Mouse (Mus musculus) kidney, embryonic 14.5 days (tissue): ENCODE results near the gene Lrch3. TPM values are rescaled to one million over a fixed set of nuclear protein-coding genes. Genes with fewer than 3 reads are reported as not detected.
A peak's percentile ranks its signal among the peaks of the same experiment; 100 is the strongest.

Source experiments
- ATAC-seq: fragments of 200-750 bp; cut with Nextera tagmentation; 2 replicates; pipeline ENCODE4 v1.8.0; 2017; ENCODE audit warnings: moderate number of reproducible peaks, mild to moderate bottlenecking, moderate TSS enrichment, moderate library complexity; ENCODE audit not compliant: low FRiP score, low TSS enrichment
- H3K27ac ChIP-seq: fragments of 300-500 bp; sonication (generic); 2 replicates; pipeline ENCODE4 v1.5.1; 2014; ENCODE audit warnings: low read depth, mild to moderate bottlenecking, low read length, moderate library complexity, mixed read lengths
- H3K27me3 ChIP-seq: fragments of 300-500 bp; sonication (generic); 2 replicates; pipeline ENCODE4 v1.6.1; 2014; ENCODE audit warnings: mild to moderate bottlenecking, low read length; ENCODE audit not compliant: control insufficient read depth, insufficient read depth
- H3K36me3 ChIP-seq: fragments of 300-500 bp; sonication (generic); 2 replicates; pipeline ENCODE4 v1.6.1; 2014; ENCODE audit warnings: low read length, mixed read lengths; ENCODE audit not compliant: control insufficient read depth, insufficient read depth
- H3K4me1 ChIP-seq: fragments of 300-500 bp; sonication (generic); 2 replicates; pipeline ENCODE4 v1.6.1; 2014; ENCODE audit warnings: low read length, mixed read lengths; ENCODE audit not compliant: control insufficient read depth, insufficient read depth
- H3K4me2 ChIP-seq: fragments of 300-500 bp; sonication (generic); replicated peaks from 2 replicates; pipeline ENCODE4 v1.6.1; 2014; ENCODE audit warnings: low read depth, mild to moderate bottlenecking, low read length
- H3K4me3 ChIP-seq: fragments of 300-500 bp; sonication (generic); 2 replicates; pipeline ENCODE4 v1.5.1; 2014; ENCODE audit warnings: mild to moderate bottlenecking, low read length
- H3K9ac ChIP-seq: fragments of 300-500 bp; sonication (generic); 2 replicates; pipeline ENCODE4 v1.6.1; 2014; ENCODE audit warnings: low read depth, mild to moderate bottlenecking, low read length, moderate library complexity
- H3K9me3 ChIP-seq: fragments of 300-500 bp; sonication (generic); 2 replicates; pipeline ENCODE4 v1.6.1; 2016; ENCODE audit warnings: low read length; ENCODE audit not compliant: control insufficient read depth
- WGBS: fragments of 180-500 bp; shearing (Covaris S2); extraction: QIAGEN DNeasy Blood & Tissue Kit; methylation state at CpG from one replicate; pipeline ENCODE4 v1.1.7; 2014; 5-methylcytosine and 5-hydroxymethylcytosine counted together
- polyA plus RNA-seq: library from polyadenylated mRNA; unstranded; fragments of >200 nt; fragmentation: Nextera tagmentation; extraction: Ambion mirVana; gene quantifications from 2 replicates; pipeline ENCODE4 v1.2.1, GENCODE M21; 2014

The Lrch3 gene
- polyA plus RNA-seq, 1 experiment from 2014 or later = 32.7 TPM

- Histone ChIP-seq H3K27ac (peak within 1 kb of the TSS; percentile 82), H3K9me3 (no peaks in the 10 kb centered on the region), H3K27me3 (no peaks in the 10 kb centered on the region), H3K4me1 (peaks cover 11% of the 10 kb centered on the region), H3K9ac (peak within 1 kb of the TSS; percentile 89), H3K4me2 (peak within 1 kb of the TSS; percentile 68), H3K4me3 (peak within 1 kb of the TSS; percentile 82), H3K36me3 (no peaks in the 10 kb centered on the region)
- under 1% methylated on average over 72 of the region's 83 CpGs for WGBS
- ATAC-seq = peak; percentile 96
Measured at GRCm38 (mm10) chr16:32877343-32878156, 36.4 kb upstream of the Lrch3 start, which contains the start of the genes Fyttd1 and Rubcn. TSS of gene Fyttd1 (plus strand) at chr16:32877500. TSS of gene Rubcn (minus strand) at chr16:32877766.

- no peaks in the 10 kb centered on the region for H3K36me3 ChIP-seq
- WGBS = under 1% methylated on average over 26 of the region's 34 CpGs
- peak; percentile 61 for ATAC-seq
- H3K27me3 ChIP-seq = no peaks in the 10 kb centered on the region
- H3K9me3 ChIP-seq = no peaks in the 10 kb centered on the region
- H3K4me2 ChIP-seq = peak overlapping the region; percentile 68
- H3K4me3 ChIP-seq = peak overlapping the region; percentile 82
- peaks cover 11% of the 10 kb centered on the region for H3K4me1 ChIP-seq
- H3K27ac ChIP-seq = peak overlapping the region; percentile 82
- H3K9ac ChIP-seq = peak overlapping the region; percentile 89
Measured at GRCm38 (mm10) chr16:32878157-32878598, 35.7 kb upstream of the Lrch3 start.

- ATAC-seq = no peak
- no peak overlapping the region; the same call in 1 of the 2 replicates for H3K9ac ChIP-seq
- peaks cover 2% of the 10 kb centered on the region; the same call in 1 of the 2 replicates for H3K36me3 ChIP-seq
- H3K4me2 ChIP-seq = peak overlapping the region; percentile 68
- H3K4me3 ChIP-seq = peak overlapping the region; percentile 82
- peaks cover 11% of the 10 kb centered on the region for H3K4me1 ChIP-seq
- 77% methylated on average over 14 of the region's 14 CpGs for WGBS
- H3K27ac ChIP-seq = no peak overlapping the region
- H3K27me3 ChIP-seq = no peaks in the 10 kb centered on the region
- no peaks in the 10 kb centered on the region for H3K9me3 ChIP-seq
Measured at GRCm38 (mm10) chr16:32878972-32879926, 34.7 kb upstream of the Lrch3 start.

- H3K36me3 ChIP-seq = peaks cover 18% of the 10 kb centered on the region
- H3K9ac ChIP-seq = no peak overlapping the region
- no peak overlapping the region for H3K4me2 ChIP-seq
- ATAC-seq = no peak
- peaks cover 11% of the 10 kb centered on the region for H3K4me1 ChIP-seq
- H3K27ac ChIP-seq = no peak overlapping the region
- H3K4me3 ChIP-seq = no peak overlapping the region
- no peaks in the 10 kb centered on the region for H3K27me3 ChIP-seq
- H3K9me3 ChIP-seq = no peaks in the 10 kb centered on the region
- 59% methylated on average over 7 of the region's 7 CpGs for WGBS
Measured at GRCm38 (mm10) chr16:32881538-32881937, 32.4 kb upstream of the Lrch3 start.

- no peak overlapping the region for H3K4me3 ChIP-seq
- 88% methylated on average over 7 of the region's 7 CpGs for WGBS
- H3K4me1 ChIP-seq = no peaks in the 10 kb centered on the region
- H3K27me3 ChIP-seq = no peaks in the 10 kb centered on the region
- H3K36me3 ChIP-seq = peaks cover 56% of the 10 kb centered on the region
- H3K9ac ChIP-seq = no peak overlapping the region
- H3K4me2 ChIP-seq = no peak overlapping the region
- no peaks in the 10 kb centered on the region for H3K9me3 ChIP-seq
- no peak overlapping the region for H3K27ac ChIP-seq
- ATAC-seq = no peak
Measured at GRCm38 (mm10) chr16:32887996-32888395, 25.9 kb upstream of the Lrch3 start.

- Histone ChIP-seq H3K4me2 (no peak overlapping the region), H3K9ac (no peak overlapping the region), H3K9me3 (no peaks in the 10 kb centered on the region), H3K4me1 (no peaks in the 10 kb centered on the region), H3K27ac (no peak overlapping the region), H3K4me3 (no peak overlapping the region), H3K36me3 (peaks cover 64% of the 10 kb centered on the region), H3K27me3 (no peaks in the 10 kb centered on the region)
- 44% methylated on average over 2 of the region's 2 CpGs for WGBS
- no peak for ATAC-seq
Measured at GRCm38 (mm10) chr16:32889881-32890280, 24.0 kb upstream of the Lrch3 start.

GRCm38 (mm10) chr16:32896126-32896525 is 17.8 kb upstream of the Lrch3 start:
- Histone ChIP-seq H3K9me3 (no peaks in the 10 kb centered on the region), H3K4me2 (no peak overlapping the region), H3K27ac (no peak overlapping the region), H3K27me3 (no peaks in the 10 kb centered on the region), H3K36me3 (peaks cover 59% of the 10 kb centered on the region), H3K4me1 (no peaks in the 10 kb centered on the region), H3K4me3 (no peak overlapping the region), H3K9ac (no peak overlapping the region)
- ATAC-seq = no peak

GRCm38 (mm10) chr16:32901360-32902050 is 12.4 kb upstream of the Lrch3 start:
- 84% methylated on average over 2 of the region's 2 CpGs for WGBS
- Histone ChIP-seq H3K27ac (no peak overlapping the region), H3K4me3 (no peak overlapping the region), H3K9ac (no peak overlapping the region), H3K9me3 (no peaks in the 10 kb centered on the region), H3K4me1 (no peaks in the 10 kb centered on the region), H3K27me3 (no peaks in the 10 kb centered on the region), H3K36me3 (peaks cover 34% of the 10 kb centered on the region), H3K4me2 (no peak overlapping the region)
- ATAC-seq = no peak
